Mouse (Mus musculus) hindbrain, embryonic 11.5 days (tissue): ENCODE data around the gene Gli2. TPM values are rescaled to one million over a fixed set of nuclear protein-coding genes. Genes with fewer than 3 reads are reported as not detected.
A peak's percentile ranks its signal among the peaks of the same experiment; 100 is the strongest.

Experiments used
- ATAC-seq: fragments of 200-750 bp; cut with Nextera tagmentation; 2 replicates; pipeline ENCODE4 v1.8.0; 2017; ENCODE audit warnings: mild to moderate bottlenecking, moderate TSS enrichment, moderate library complexity; ENCODE audit not compliant: low FRiP score
- DNase-seq: peaks from one replicate; pipeline ENCODE4 v3.0.0-alpha.2; 2015; ENCODE audit warnings: low spot score
- H3K27ac ChIP-seq: fragments of 300-500 bp; sonication (generic); 2 replicates; pipeline ENCODE4 v1.5.1; 2014; ENCODE audit warnings: mild to moderate bottlenecking, low read depth, low read length
- H3K27me3 ChIP-seq: fragments of 300-500 bp; sonication (generic); 2 replicates; pipeline ENCODE4 v1.6.1; 2014; ENCODE audit warnings: mild to moderate bottlenecking, low read length, moderate library complexity, mixed read lengths; ENCODE audit not compliant: control insufficient read depth, insufficient read depth
- H3K36me3 ChIP-seq: fragments of 300-500 bp; sonication (generic); 2 replicates; pipeline ENCODE4 v1.6.1; 2014; ENCODE audit warnings: mild to moderate bottlenecking, low read length, moderate library complexity, mixed read lengths; ENCODE audit not compliant: control insufficient read depth, insufficient read depth
- H3K4me1 ChIP-seq: fragments of 300-500 bp; sonication (generic); replicated peaks from 2 replicates; pipeline ENCODE4 v1.6.1; 2014; ENCODE audit warnings: low read length, mixed read lengths; ENCODE audit not compliant: control insufficient read depth, insufficient read depth
- H3K4me2 ChIP-seq: fragments of 300-500 bp; sonication (generic); replicated peaks from 2 replicates; pipeline ENCODE4 v1.6.1; 2014; ENCODE audit warnings: mild to moderate bottlenecking, low read depth, low read length
- H3K4me3 ChIP-seq: fragments of 300-500 bp; sonication (generic); 2 replicates; pipeline ENCODE4 v1.5.1; 2014; ENCODE audit warnings: low read depth, low read length
- H3K9ac ChIP-seq: fragments of 300-500 bp; sonication (generic); 2 replicates; pipeline ENCODE4 v1.6.1; 2014; ENCODE audit warnings: low read depth, low read length
- H3K9me3 ChIP-seq: fragments of 300-500 bp; sonication (generic); 2 replicates; pipeline ENCODE4 v1.6.1; 2016; ENCODE audit warnings: low read length; ENCODE audit not compliant: control insufficient read depth
- WGBS: fragments of 180-500 bp; shearing (Covaris S2); extraction: QIAGEN DNeasy Blood & Tissue Kit; methylation state at CpG from one replicate; pipeline ENCODE4 v1.1.7; 2014; 5-methylcytosine and 5-hydroxymethylcytosine counted together
- polyA plus RNA-seq: library from polyadenylated mRNA; unstranded; fragments of >200 nt; fragmentation: Nextera tagmentation; extraction: Ambion mirVana; gene quantifications from 2 replicates; pipeline ENCODE4 v1.2.1, GENCODE M21; 2014

The Gli2 gene
- polyA plus RNA-seq, 1 experiment from 2014 or later: 8.7 TPM

DNA sequence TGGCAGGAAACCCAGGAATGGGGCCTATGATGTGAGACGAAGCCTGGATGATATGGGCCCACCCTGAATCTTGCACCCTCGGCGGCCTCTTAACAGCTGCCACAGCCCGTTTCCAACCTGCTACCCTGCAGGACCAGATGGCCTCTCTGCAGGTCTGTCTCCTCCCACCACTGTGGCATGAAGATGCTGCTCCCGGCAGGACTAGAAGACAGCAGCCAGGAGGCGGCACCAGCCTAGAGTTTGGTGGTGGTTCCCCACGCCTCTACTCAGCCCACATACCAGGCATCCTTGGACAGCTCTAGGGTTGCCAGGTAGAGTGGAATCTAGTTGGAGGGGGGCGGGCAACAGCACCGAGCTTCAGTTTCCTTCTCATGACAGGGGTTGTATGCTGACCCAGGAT is 188.7 kb downstream of the Gli2 start:
- Histone ChIP-seq H3K9me3 (no peaks in the 10 kb centered on the region), H3K27me3 (no peaks in the 10 kb centered on the region), H3K4me3 (no peak overlapping the region), H3K4me1 (no peaks in the 10 kb centered on the region), H3K4me2 (no peak overlapping the region), H3K27ac (no peak overlapping the region), H3K9ac (no peak overlapping the region), H3K36me3 (no peaks in the 10 kb centered on the region)
- ATAC-seq (no peak), DNase-seq (no peak)
- WGBS: 75% methylated on average over 9 of the region's 9 CpGs

DNA sequence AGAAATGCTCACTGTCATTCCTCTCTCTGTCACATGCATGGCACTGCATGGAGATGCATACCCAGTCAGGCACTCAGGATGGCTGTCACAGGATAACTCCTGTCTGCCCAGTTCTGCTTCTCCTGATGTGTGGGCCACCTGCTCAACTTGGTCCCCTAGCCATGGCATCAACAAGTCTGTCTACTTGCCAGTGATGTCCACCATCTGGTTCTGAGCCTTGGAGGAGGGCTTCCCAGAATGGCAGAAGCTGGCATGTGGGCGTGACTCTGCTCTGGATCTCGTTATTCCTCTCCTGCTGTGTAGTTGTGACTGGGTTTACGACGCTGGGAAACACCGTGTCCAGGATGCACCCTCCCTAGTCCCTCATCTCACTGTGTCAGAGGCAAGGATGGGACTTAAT is 189.4 kb downstream of the Gli2 start:
- Histone ChIP-seq H3K4me1 (no peaks in the 10 kb centered on the region), H3K9me3 (no peaks in the 10 kb centered on the region), H3K36me3 (no peaks in the 10 kb centered on the region), H3K9ac (no peak overlapping the region), H3K27ac (no peak overlapping the region), H3K4me2 (no peak overlapping the region), H3K27me3 (no peaks in the 10 kb centered on the region), H3K4me3 (no peak overlapping the region)
- WGBS: 83% methylated on average over 5 of the region's 5 CpGs
- ATAC-seq: no peak
- no peak for DNase-seq

DNA sequence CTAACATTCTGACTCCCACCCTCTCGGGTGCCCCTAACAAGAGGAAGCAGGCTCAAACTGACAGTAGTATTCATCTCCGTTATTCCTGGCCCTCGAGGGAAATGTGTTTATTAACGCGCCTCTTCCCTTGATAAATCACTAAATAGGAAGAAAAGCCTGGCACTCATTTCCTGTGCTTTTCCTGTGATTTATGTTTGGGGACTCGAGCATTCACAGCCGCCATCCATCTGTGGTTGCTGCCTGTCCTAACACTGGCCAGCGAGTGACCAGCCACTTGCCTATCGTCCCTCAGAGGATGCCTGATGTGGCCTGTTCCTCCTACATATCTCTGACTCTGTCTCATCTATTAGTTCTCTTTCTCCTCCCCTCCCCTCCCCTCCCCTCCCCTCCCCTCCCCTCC is 195.3 kb downstream of the Gli2 start:
- Histone ChIP-seq H3K9ac (no peak overlapping the region), H3K4me2 (no peak overlapping the region), H3K9me3 (no peaks in the 10 kb centered on the region), H3K36me3 (no peaks in the 10 kb centered on the region), H3K4me1 (no peaks in the 10 kb centered on the region), H3K4me3 (no peak overlapping the region), H3K27me3 (no peaks in the 10 kb centered on the region), H3K27ac (no peak overlapping the region)
- DNase-seq: no peak
- no peak for ATAC-seq
- 69% methylated on average over 9 of the region's 9 CpGs for WGBS

DNA sequence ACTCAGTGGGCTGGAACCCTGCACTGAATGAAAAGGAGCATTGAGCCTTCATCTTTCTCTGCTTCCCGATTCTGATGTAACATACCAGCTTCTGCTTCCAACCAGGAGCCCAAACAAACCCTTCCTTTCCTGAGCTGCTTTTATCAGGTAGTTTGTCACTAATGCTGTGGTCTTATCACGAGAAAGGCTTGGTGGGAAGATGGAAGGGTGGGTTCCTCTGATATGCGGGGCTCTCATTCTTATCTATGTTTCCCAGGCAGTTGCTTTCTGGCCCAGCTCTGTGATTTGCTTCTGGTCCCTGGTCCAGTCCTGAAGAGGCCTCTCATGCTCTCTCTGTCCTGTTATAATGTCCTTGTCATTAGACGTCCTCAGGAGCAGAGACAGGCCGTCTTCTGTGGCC is 222.8 kb downstream of the Gli2 start:
- no peak overlapping the region for H3K4me3 ChIP-seq
- no peaks in the 10 kb centered on the region for H3K27me3 ChIP-seq
- no peak for ATAC-seq
- WGBS: 84% methylated on average over 5 of the region's 5 CpGs
- no peak overlapping the region for H3K9ac ChIP-seq
- no peaks in the 10 kb centered on the region for H3K4me1 ChIP-seq
- H3K9me3 ChIP-seq: no peaks in the 10 kb centered on the region
- no peak overlapping the region for H3K27ac ChIP-seq
- H3K4me2 ChIP-seq: no peak overlapping the region
- 0 out of 2 replicates have a peak, but pooled peaks cover 1% of the 10 kb centered on the region for H3K36me3 ChIP-seq
- no peak for DNase-seq

DNA sequence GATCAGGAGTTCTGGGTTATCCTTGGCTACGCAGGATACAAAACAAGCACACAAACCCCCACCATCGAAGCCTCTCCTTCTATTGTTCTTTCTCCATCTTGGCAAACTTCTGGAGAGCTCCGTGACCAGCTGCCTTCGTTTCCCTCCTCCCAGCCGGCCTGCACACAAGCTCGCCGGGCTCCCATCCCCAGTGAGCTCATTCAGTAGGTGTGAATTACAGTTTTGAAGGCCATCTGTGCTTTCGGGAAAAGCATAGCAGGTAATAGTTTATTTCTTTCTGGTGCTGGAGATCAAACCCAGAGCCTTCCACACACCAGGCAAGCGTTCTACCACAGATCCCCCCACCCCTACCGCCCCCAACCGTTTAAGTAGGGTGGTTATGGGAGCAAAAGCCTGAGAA is 226.8 kb downstream of the Gli2 start:
- no peak overlapping the region for H3K9ac ChIP-seq
- no peaks in the 10 kb centered on the region for H3K9me3 ChIP-seq
- ATAC-seq: no peak
- no peaks in the 10 kb centered on the region for H3K4me1 ChIP-seq
- no peak overlapping the region for H3K4me3 ChIP-seq
- DNase-seq: no peak
- 91% methylated on average over 11 of the region's 11 CpGs for WGBS
- H3K27me3 ChIP-seq: no peaks in the 10 kb centered on the region
- no peak overlapping the region for H3K4me2 ChIP-seq
- no peak overlapping the region for H3K27ac ChIP-seq
- H3K36me3 ChIP-seq: no peaks in the 10 kb centered on the region

DNA sequence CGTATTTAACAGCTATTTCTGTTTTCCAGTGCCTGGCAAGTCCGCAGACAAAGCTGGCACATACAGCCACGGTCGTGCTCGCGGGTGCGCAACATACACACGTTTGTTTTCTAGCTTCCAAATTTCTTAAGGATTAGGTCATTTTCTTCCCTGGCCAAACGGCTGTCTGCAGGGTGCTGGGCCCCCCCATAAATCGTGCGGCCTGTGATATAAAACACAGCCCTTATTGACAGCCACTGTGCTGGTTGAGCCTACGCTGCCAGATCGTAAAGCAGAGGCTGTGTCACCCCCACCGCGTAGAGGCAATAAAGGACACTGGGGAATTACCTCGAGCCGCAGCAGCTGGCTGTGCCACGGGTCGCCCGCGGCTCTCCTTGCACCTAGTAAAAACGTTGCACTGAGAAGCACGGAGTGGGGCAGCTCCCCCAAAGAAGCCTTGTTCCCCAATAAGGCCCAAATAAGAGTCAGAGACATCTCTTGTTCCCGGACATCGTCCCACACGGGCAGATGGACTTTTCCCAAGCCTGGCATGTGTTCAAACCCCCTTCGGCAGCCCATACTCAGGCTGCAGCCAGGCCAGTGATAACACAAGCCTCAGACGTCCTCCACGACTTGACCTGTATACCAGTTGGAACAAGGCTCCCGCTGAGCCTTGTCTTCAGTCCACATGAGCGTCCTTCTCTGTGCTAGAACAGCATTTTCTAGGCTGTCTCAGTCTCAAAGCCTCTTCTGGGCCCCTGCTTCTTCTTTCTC is 227.8 kb downstream of the Gli2 start:
- Histone ChIP-seq H3K9ac (no peak overlapping the region), H3K4me2 (no peak overlapping the region; the same call in 1 of the 2 replicates), H3K27me3 (no peaks in the 10 kb centered on the region), H3K4me3 (no peak overlapping the region), H3K27ac (no peak overlapping the region), H3K36me3 (no peaks in the 10 kb centered on the region), H3K9me3 (no peaks in the 10 kb centered on the region), H3K4me1 (no peaks in the 10 kb centered on the region)
- WGBS: 75% methylated on average over 31 of the region's 31 CpGs
- no peak for DNase-seq
- no peak; the same call in 1 of the 2 replicates for ATAC-seq

DNA sequence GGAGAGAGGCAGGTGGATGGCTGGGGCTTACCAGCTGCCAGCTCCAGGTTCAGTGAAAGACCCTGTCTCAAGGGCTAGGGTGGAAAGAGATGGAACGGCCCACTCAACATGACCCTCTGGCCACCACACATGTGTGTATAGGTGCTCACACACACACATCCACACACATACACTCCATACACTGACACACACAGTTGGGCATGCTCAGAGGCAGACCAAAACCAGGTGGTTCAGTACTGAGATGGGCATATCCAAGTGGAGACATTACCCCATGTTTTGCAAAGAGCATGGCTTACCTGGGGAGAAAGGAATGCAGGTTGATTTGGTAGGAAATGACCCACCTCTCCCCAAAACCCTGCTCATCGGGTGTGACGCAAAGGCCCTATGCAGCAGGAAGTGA is 228.4 kb downstream of the Gli2 start:
- Histone ChIP-seq H3K27me3 (no peaks in the 10 kb centered on the region), H3K36me3 (no peaks in the 10 kb centered on the region), H3K4me1 (no peaks in the 10 kb centered on the region), H3K4me2 (no peak overlapping the region), H3K9ac (no peak overlapping the region), H3K9me3 (no peaks in the 10 kb centered on the region), H3K4me3 (no peak overlapping the region), H3K27ac (no peak overlapping the region)
- ATAC-seq (no peak), DNase-seq (no peak)
- WGBS: 90% methylated on average over 3 of the region's 3 CpGs

DNA sequence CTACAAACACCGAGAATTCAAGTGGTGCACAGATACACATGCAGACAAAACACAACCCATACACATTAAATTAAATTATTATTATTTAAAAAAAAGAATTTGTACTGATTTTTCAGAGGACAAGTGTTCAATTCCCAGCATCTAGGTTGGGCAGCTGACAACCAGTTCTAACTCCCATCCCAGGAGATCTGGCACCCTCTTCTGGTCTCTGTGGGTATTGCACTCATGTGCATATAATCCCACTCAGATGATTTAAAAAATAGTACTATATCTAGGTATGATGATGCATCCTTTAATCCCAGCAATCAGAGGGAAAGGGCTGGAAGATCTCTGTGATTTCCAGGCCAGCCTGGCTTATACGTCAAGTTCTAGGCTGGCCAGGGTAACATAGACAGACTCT is 231.2 kb downstream of the Gli2 start:
- WGBS: 95% methylated on average over 2 of the region's 2 CpGs
- Histone ChIP-seq H3K27me3 (no peaks in the 10 kb centered on the region), H3K4me2 (no peak overlapping the region), H3K36me3 (no peaks in the 10 kb centered on the region), H3K4me1 (no peaks in the 10 kb centered on the region), H3K9me3 (no peaks in the 10 kb centered on the region; the same call in 1 of the 2 replicates), H3K4me3 (no peak overlapping the region), H3K9ac (no peak overlapping the region), H3K27ac (no peak overlapping the region)
- ATAC-seq: no peak
- DNase-seq: peak; percentile 13

DNA sequence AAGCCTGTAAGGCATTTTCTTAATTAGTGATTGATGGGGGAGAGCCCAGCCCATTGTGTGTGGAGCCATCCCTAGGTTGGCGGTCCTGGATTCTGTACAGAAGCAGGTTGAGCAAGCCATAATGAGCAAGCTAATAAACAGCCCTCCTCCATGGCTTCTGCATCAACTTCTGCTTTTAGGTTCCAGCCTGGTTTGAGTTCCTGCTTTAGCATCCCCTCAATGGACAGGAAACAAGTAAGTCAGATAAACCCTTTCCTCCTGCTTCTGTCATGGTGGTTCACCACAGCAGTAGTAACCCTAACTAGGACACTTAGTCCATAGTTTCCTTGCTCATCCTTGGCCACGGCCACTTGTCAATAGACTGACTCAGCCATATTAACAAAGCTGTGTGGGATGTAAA is 238.4 kb downstream of the Gli2 start:
- Histone ChIP-seq H3K4me3 (no peak overlapping the region), H3K4me1 (no peaks in the 10 kb centered on the region), H3K9ac (no peak overlapping the region), H3K27ac (no peak overlapping the region), H3K36me3 (no peaks in the 10 kb centered on the region), H3K4me2 (no peak overlapping the region), H3K9me3 (no peaks in the 10 kb centered on the region; the same call in 1 of the 2 replicates), H3K27me3 (no peaks in the 10 kb centered on the region)
- 91% methylated on average over 2 of the region's 2 CpGs for WGBS
- DNase-seq (no peak), ATAC-seq (no peak)
